Mouse (Mus musculus): ENCODE measurements around the gene Cnn3. TPM values are rescaled to one million over a fixed set of nuclear protein-coding genes. Genes with fewer than 3 reads are reported as not detected.

The Cnn3 gene
- total RNA-seq, 4 experiments from 2014 or later, result 30.4 to 35.4 (median 33.8) TPM

DNA sequence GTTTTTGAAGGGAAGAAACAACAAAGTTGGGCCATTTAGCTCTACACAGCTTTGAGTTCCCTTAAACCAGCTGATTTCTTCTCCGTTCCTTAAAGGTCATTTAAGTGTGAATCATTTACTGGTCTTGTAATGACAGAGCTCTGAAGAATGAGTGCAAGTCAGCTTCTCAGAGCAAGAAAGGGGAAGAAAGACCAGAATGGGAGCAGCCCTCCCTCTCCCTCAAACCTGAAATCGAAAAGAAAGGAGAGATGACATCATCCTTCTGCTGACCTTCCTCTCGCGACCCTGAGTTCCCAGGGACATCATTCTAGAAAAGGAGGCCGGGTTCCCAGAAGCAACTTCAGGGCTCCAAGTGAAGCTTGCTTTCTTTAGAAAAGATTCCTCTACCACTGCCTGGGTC, 64.6 kb downstream of the Cnn3 start:
- no peak for DNase-seq (ENCODE audit: low spot score)

DNA sequence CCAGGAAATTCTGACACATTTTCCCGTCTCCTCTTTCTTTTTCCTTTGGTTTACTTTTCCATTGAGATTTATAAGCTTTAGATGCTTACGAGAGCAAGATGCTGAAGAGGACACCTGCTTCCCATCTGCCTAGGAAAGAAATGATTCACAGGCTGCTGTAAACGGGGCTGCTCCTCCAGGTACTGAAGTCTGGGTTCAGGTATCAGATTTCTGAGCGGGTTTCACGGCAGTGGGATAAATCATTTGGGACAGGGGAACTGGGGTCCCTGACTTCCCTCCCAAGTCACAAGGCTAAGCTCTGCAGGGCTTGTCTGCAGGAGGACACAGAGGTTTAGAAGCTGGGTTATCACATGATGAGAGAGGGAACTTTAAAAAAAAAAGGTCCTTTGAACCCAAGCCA, 65.7 kb downstream of the Cnn3 start:
- no peak for DNase-seq (ENCODE audit: low spot score)

- DNase-seq (ENCODE audit: low spot score), result no peak
These were observed 67.7 kb downstream of the Cnn3 start for GRCm38 (mm10) chr3:121493997-121494421.

DNA sequence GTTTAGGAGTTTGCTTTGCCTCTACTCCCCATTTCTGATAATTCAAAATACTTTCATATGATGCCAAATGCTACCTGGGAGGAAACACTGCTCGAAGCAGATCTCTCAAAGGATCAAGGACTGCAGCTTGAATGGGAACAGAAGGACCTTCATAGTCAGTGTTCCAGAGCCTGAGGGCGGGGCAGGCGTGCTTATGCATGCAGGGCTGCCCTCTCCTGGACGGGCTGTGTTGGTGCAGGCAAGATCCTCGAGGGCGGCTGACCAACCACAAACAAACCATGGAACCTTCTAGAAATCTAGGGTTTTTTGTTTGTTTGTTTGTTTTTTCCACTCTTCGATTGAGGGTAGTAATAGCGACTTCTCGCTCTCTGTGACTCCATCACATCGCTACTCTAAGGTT, 73.9 kb downstream of the Cnn3 start:
- peak; percentile 73 for DNase-seq (ENCODE audit: low spot score)

- peak; percentile 13 for DNase-seq (ENCODE audit: low spot score)
These were observed 74.4 kb downstream of the Cnn3 start for GRCm38 (mm10) chr3:121500734-121501133.

GRCm38 (mm10) chr3:121504927-121505487, 78.7 kb downstream of the Cnn3 start:
- no peak for DNase-seq (ENCODE audit: low spot score)

DNA sequence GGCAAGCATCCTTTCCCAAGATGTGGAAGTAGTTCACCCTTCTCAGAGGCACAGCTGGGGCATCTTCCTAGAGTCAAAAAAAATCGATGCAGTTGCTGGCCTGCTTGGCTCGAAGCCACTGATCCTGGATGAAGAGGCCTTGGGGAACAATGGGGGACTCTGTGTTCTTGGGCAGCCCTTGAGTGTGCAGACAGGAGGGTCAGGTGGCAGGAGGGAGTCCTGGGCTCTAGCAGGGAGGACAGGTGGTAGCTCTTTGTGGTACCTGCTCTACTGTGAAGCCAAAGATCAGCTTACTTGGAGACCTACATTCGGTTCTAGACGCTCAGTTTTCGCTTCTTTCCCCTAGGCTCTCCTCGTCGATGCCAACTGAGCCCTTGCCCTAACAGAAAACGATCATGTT, 79.9 kb downstream of the Cnn3 start:
- no peak for DNase-seq (ENCODE audit: low spot score)

- no peak for DNase-seq (ENCODE audit: low spot score)
These were observed 80.5 kb downstream of the Cnn3 start for GRCm38 (mm10) chr3:121506756-121507155.

DNA sequence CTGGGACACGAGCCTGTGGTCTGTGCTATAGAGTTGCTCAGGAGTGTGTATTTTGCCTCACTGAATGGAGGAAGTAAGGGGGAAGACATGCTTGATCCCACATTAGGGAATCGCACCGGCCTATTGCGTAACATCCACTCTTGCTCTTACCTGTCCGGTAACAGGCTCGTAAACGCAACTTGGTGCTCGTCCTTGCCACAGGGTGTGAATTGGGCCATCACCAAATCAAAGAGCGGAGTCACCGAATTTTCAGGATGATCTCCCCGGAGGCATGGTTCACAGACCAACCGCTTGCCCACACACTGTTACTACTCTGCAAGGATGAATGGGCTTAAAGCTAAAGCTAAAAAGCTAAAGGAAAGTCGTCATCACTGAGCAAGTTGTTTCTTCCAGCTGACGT, 81.4 kb downstream of the Cnn3 start:
- DNase-seq (ENCODE audit: low spot score), result no peak

Other genes with a start within 250 kb of the Cnn3 start
- gene Tmem56, start 143.4 kb upstream of the Cnn3 start, total RNA-seq (2022), result 1 to 10 TPM; 1.2 to 2.7 (median 2.0) TPM
- gene Alg14, start 134.7 kb upstream of the Cnn3 start, total RNA-seq (2022), result 10 to 100 TPM in 2 of 4 experiments, 1 to 10 TPM in 2; 7.5 to 12.4 (median 10.9) TPM
- gene Slc44a3, start 105.9 kb downstream of the Cnn3 start, total RNA-seq (2022), result under 1 TPM in 1 of 4 experiments, not detected in 3; 0.17 TPM
- gene 4930432M17Rik, start 244.3 kb downstream of the Cnn3 start, total RNA-seq (2022), result not detected